Mouse (Mus musculus) induced T-regulatory cell, adult 2 months (primary cell): Measurements from ENCODE around the gene Itih3.

Experiments
- DNase-seq: peaks from one replicate; pipeline ENCODE4 v3.0.0-alpha.2; 2012; ENCODE audit warnings: low read depth

The Itih3 gene

DNA sequence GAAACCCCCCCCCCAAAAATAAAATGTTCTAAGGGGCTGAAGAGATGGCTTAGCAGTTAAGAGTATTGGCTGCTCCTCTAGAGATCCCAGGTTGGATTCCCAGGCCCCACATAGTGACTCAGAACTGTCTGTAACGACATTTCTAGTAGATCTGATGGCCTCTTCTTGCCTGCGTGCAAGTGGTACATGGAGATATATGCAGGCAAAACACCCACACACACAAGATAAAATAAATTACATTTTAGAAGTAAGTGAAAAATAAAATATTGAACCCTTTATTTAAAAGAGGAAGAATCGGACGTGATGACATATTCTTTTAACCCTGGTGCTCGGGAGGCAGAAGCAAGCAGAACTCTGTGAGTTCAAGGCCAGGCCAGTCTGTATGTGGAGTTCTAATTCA is 20.9 kb downstream of the Itih3 start:
- no peak for DNase-seq

DNA sequence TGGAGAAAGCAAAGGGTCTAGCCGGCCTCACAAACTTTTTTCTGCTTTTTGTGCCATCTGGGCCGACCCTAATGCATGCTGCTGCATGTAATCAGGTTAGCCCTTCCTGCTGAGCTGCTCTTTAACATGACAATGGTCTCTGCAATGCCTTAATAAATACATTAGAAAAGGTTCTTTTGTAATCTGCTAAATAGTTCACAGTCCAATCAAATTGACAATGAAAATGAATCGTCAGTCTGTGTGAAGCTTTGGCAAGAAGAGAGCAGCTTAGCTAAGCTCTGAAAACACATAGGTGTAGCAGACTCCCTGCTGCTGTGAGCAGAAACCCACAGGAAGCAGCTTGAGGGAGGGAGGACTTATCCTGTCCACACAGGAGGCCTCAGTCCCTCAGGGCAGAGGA is 23.6 kb downstream of the Itih3 start:
- no peak for DNase-seq

DNA sequence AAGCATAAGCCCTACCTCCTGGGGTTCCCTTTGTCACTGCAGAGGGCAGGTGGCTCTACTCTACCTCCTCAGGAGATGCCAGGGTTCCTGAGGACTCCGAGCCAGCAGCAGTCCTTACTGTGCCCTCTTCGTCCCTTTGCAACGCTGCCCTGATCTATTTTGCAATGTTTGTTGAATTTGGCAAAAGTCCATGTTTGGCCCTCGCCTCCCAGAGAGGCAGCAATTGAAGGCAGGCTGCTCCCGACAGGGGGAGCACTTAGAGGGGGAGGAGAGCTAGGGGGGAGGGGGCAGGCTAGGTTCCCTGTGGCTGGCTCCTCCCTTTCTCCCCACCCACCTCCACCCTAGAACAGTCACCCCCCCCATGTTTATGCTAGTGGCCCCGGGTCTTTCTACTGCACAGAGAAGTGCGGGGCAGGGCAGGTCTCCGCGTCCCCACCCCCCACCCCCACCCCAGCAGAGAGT is 35.3 kb downstream of the Itih3 start:
- no peak for DNase-seq

DNA sequence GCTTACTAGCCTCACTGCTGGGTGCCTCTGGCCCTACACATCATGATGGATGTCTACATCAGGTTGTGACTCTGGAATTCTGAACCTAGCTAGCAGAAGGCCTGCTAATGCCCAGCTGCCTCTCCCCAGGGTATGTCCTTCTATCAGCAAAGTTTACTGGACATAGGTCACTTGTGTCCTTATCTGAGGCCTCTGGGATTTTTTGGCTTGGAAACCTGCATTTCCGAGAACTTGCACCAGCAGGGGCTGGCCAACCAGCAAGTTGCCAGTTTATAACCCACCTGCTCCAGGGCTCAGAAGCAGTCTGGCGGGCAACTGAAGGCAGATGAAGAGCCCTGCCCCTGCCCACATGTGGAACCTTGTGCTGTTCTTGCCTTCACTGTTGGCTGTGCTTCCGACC is 37.4 kb downstream of the Itih3 start, which contains the start of gene Itih4:
Itih4 (plus strand) TSS at position 273 of the 400 bp plus-strand sequence.
- DNase-seq = no peak

DNA sequence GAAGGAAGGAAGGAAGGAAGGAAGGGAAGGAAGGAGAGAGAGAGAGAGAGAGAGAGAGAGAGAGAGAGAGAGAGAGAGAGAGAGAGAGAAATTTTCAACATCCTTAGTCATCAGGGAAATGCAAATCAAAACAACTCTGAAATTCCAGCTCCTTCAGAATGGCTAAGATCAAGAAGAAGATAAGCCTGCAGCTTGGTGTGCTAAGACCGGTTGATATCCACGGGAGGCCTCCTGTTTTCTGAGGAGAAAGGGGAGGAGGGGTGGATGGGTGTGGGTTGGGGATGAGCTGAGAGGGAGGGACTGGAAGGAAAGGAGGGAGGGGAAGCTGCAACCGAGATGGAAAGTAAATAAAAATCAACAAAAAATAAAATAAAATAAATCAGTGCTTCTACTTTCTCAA is 38.3 kb downstream of the Itih3 start:
- DNase-seq = no peak

DNA sequence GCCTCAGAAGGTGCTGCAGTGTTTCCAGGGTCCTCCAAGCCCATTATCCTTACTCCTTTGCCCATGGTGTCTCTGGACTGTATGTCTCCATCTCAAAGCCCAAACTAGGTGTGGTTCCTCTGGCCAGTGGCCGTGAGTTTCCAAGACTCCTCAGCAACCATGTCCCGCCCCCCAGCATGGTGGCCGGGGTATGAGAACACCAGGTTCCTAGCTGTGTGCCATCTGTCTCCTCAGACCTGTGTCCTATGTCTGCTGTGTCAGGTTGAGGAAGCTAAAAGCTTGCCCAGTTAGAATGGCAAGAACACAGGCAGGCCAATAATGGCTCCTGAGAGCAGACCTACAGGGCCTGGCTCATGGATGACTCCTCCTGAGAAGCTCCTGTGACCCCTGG is 41.8 kb downstream of the Itih3 start:
- DNase-seq = no peak

DNA sequence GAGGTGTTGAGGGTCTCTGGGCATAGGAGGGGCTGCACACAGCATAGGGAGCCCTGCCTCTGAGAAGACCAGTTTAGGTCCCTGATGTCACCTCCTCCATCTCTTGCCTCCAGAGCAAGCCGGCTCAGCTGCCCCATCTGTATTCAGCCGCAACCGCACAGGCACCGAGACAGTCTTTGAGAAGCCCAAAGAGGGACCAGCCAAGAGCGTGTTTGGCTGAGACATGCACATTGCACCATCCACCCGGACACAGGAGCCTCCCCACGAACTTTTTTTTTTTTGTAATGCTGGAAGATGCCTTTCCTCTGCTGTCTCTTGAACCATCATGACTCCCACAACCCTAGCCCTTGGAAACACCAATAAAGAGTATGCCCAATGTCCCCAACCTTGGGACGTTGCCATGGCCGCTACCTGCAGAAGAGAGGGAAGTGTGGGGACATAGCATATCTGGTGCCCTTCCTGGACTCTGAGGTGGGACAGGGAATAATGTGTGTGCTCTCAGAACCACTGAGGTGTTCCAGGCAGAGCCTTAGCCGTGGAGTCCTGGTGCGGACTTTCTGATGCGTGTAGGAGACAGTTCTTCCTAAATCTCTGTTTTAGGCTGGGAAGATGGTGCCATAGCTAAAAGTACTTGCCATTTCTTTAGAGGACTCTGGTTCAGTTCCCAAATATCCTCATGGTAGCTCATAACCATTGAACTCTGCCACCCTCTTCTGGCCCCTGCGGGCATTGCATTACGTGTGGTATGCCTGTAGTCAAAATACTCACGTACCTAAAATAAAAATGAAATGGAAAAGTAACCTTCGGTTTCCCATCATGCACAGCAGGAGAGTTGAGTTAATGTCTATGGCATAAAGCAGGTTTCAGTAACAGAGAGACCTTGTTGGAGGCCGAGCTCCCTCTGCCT is 42.5 kb downstream of the Itih3 start:
- DNase-seq = peak; percentile 45

DNA sequence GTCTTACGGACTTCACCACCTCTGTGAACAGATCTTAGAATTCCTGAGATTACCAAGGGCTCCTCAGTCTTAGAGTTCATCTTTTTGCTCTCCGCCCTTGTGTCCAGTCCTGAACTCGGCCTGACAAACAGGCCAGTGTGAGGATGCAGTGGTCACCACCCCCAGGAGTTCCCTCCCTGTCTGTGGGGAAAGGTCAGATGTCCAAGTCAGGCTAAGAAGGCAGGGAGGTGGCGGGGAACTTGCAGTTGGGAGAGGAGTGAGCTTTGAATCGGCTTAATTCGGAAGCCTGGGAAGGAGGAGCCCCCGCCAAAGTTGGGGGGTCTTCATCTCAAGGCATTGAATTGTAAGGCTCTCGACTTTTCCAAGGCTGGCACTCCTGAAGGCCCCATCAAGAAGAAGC is 43.3 kb downstream of the Itih3 start:
- no peak for DNase-seq

DNA sequence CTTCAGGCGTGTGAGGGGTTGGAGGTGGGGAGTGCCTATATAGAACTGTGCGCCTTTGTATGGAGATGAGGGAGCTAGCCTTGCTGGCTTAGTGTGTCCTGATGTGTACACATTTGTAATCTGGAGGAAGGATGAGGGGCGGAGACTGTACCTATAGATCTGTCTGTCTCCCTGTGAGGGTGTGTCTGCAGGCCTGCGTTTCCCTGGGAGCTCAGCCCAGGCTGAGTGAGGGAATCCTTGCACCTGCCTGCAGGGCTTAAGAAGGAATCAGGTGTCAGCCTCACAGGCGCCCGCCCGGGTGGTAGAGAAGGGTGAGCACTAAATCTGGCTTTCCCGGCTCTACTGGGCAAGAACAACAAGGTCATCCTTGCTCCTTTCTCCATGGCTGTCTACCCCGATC is 43.8 kb downstream of the Itih3 start:
- no peak for DNase-seq

DNA sequence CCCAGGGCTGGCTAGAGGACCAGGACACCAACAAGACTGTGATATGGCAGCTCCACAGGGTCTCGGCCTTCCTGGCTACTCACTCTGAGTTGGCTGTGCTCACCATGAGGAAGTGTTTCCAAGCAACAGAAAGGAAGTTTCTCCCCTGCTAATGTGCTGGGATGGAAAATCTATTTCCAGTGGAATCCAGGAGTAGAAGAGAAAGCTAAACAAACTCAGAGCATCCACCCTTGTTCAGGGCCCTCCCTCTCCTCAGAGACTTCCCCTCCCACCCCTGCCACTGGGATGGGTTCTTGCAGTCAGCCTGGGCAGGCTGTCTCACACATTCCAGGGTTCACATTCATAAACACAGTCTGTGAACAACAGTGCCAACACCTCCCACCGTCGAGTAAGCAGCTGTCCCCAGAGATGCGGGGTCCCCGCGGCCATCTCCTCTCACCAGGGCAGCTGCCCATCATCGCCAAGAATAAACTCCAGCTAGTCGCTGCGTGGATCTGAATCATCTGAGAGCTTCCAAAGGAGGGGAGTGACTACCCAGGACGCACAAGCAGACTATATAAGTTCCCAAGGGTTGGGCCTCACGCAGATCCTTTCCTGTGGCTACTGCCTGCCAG is 44.5 kb downstream of the Itih3 start, which contains the start of gene Mustn1:
Mustn1 (plus strand) TSS at position 243 of the 614 bp plus-strand sequence.
- DNase-seq = no peak

DNA sequence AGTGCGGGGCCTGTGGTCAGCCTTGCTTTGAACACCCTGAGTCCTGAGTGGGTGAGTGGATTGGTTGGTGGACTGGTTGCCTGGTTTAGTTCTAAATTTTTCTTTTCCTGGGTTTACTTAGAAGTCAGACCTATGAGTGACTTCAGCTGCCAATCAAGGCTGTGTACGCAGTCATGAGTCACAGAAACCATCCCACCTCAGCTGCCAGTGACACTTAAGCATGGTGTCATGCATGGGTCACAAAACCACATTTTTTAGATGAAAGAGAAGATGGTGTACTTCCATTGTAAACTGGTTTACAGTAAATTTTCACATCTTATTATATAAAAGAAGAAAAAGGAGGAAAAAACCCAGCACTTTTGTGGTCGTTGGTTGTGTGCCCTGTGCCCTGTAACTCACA is 45.7 kb downstream of the Itih3 start:
- no peak for DNase-seq

DNA sequence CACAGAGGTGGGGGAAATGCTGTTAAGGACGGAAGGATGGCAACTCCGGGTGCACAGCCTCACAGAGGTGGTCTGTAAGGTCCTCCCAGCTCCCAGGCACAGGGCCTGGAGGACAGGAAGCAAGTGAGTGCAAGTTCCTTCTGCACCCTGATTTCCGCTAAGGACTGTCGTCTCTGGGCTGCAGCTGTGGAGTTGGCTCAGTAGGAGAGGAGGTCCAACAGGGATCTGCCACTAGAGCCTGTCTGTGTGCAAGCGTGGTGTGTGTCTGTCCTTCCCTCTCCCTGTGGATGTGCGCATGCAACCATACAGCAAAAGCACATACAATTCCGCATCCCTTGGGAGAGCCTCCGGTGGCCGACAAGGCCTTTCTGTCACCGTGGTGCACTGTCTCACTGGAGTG is 47.1 kb downstream of the Itih3 start:
- DNase-seq = no peak

DNA sequence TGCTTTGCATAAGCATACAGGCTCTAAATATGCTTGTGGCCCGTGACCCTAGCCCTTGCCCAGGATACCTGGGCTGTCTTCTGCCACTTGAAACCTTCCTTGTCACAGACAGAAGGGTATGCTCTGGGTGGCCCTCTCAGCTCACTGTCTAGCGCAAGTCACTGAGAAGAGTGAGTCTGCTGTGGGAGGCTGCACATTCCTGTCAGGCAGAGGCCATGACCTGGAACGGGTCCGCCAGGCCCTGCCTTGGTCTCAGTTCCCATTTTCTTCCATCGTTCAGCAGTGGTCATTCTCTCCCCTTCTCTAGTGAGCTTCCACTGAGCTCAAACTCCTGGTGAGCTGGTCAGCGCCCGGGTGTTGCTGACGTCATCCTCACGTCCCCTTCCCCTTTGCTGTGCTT is 47.6 kb downstream of the Itih3 start:
- DNase-seq = no peak

DNA sequence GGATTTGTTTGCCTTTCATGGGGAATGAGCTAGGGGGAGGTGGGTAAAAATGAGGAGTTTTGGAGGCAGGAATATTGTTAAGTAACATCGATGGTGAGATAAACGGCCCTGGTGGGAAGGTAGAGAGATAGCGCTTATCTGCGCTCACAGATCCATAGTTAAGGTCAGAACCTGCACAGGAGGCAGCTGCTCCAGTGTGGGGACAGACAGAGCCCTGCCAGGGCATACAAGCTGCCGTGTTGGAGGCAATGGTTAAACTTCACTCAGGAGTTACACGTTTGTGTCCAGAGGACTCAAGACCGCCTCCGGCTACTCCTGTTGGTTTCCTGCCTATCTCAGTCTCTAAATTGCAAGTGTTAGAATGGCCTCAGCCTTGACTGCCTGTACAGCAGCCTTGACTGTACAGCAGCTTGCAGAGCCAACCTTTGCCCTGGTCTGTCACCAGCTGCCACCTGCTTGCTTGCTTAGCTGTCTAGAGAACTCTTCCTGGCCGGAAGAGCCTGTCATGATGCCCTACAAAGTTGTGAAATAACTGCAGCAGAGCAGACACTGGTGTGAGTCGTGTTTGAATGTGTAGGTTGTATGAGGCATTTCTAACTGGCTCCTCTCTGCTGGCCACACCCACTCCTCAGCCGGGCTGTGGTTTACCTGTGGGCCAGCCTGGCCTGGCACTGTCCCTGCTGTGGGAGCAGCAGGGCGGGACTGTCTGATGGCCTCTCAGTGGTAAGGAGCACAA is 48.3 kb downstream of the Itih3 start:
- no peak for DNase-seq

DNA sequence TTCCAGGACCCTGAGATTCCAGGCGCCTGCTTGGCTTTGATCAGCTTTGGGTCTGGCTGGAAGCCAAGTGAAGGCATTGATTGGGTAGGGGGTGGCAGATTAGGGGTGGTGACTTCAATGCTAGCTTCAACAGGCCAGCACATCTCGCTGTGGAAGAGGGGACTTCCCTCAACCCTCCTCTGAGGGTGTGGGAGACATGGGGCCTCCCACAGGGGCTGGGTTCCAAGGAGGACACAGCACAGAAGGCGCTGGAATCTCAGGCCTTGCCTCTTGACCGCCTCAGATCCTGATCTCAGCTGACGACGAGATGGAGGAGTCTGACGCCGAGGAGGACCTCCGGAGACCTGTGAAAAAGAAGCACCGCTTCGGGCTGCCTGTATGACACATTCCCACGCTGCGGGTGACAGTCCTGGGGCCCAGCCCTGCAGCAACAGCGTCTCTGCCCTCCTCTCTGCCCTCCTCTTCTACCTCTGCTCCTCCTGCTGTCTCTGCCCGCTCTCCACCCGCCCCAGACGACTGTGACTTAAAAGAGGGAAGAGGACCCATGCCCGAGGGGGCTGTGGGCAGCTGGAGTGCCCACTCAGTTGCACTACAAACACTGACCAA is 49.4 kb downstream of the Itih3 start:
- no peak for DNase-seq

DNA sequence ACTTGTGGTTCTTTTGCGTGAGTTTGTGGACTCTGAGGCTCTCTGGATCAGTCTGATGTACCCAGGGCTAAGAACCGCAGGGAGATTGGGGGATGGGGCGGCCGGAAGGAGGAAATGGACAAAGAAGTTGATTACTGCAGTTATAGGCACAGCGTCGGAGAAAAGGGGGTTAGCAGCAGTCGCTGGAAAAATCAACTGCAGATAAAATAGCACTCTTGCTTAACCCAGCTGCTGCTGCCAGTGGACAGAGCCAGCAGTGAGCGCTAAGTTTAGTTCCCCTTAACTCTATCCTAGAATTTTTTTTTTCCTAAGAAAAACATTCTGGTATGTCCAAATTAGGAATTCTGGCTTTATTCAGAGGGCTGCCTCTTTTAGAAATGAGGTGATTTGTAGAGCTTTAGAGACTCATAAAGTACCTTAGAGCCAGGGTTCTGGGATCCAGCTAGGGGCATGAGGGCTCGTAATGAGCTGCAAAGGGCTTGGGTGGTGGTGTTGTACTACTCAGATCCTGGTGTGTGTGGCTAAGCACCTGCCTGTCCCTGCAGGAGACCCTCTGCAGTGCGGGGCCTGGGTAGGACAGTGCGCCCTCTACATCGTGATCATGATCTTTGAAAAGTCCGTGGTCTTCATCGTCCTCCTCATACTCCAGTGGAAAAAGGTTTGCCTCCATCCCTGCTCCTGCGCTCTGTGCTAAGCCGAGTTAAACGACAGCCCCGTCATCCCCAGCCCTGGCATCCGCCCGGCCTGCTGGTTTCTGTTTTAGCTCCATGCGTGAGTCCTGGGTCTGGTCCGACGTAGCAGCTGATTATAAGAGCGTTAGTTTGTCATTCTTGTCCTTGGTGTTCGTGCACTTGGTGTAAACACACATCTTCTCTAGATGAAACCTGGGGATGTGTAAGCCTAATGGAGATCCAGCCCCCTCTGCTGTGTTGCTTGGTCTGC is 53.1 kb downstream of the Itih3 start:
- DNase-seq = no peak

DNA sequence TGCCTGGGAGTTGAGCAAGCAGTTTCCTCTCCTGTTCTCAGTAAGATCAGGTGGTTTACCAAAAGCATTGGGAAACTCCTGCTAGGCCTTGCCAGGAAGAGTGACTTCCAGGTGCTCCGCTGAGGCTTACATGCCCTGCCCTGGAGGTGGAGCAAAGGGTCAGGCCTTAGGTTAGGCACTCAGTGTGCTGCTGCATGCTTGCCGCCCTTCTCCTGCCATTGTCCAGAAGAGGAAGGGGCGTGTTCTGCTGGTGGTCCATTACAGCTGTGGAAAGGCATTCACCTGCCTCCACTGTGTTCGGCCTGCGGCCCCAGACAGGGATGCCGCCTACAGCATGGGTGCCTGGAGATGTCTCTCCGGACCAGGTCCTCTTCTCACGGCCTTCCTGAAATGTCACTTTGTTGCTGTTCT is 54.2 kb downstream of the Itih3 start:
- no peak for DNase-seq

DNA sequence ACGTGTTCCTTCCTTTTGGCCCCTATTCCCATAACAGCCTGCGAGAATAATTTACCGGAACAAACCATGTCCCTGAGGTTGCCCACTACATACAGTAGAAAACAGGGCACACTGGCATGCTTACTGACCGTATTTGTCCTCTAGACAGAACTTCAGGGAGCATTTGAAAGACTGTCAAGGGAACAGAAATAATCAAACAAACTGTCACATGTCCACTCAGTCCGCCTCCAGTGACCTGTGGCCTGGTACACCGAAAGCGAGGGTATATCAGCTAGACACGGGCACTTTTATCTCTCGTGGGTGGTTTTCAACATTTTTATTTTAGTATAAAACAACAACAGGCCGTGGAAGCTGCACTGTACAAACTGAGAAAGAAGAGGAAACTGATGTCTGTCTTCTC is 54.7 kb downstream of the Itih3 start:
- DNase-seq = no peak

DNA sequence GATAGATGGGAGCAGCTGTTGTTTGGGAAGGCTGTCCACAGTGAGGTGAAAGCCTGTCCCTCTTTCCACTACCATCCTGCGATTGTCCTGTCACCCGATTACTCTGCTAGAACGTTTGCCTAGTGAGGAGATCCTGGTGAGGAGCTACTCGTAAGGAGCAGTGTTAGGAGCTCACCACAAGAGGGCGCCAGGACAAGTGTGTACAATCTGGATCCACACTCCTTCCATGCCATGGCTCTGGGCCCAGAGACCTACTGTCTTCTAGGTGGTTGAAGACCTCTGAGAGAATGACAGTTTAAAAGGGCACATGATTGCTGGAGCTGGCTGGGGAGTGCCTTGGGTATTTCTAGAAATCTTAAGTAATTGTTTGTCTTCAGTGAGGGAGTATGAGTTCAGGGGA is 56.5 kb downstream of the Itih3 start:
- DNase-seq = peak; percentile 75

DNA sequence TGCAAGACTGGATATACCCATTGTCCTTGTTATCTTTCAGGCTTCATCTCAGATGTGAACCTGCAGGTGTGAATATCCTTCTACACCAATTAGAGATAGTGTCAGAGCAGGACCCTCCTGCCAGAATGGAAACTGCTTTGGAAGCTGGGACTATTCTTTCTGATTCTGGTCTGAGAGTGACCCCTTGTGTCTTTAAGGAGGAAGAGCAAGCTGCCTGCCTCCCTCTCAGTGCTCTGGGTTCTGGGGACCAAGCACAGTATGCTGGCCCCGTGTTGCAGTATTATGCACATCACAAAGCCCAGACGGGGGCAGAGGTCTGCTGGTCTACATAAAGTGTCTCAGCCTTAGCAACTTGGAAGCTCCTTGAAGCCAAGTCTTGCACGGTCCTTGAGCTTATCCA is 58.2 kb downstream of the Itih3 start:
- peak; percentile 15 for DNase-seq

DNA sequence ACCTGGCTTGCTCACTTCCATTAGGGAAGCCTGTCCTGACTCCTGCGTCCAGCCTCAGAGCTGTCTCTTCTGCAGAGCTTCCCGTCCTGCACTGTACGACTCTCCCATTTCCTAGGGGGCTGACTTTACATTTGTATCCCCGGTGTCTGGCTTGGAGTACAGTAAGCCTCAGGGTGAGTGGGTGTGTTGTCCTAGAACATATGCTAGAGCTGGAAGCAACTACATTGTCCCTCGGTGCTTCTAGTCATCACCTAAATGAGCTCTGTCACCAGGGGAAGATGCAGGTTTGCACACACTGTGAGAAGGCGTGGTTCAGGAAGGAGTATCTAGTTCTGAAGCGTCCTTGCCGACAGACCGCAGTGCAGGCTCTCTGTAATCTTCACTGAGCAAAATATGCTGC is 61.2 kb downstream of the Itih3 start:
- DNase-seq = no peak
